Mouse (Mus musculus) ovary, adult 10 weeks (tissue): ENCODE measurements around the gene Med31. TPM values are rescaled to one million over a fixed set of nuclear protein-coding genes. Genes with fewer than 3 reads are reported as not detected.

Experiments used
- polyA plus RNA-seq: library from polyadenylated mRNA; stranded (reverse); fragments of 350-450 nt; fragmentation: Illumina TruSeq; extraction: RNeasy Lipid Tissue Mini Kit (QIAGEN cat#74804); gene quantifications from one replicate; pipeline ENCODE4 v1.2.3, GENCODE M21; 2014

Gene Med31
- 16.0 TPM for polyA plus RNA-seq

DNA sequence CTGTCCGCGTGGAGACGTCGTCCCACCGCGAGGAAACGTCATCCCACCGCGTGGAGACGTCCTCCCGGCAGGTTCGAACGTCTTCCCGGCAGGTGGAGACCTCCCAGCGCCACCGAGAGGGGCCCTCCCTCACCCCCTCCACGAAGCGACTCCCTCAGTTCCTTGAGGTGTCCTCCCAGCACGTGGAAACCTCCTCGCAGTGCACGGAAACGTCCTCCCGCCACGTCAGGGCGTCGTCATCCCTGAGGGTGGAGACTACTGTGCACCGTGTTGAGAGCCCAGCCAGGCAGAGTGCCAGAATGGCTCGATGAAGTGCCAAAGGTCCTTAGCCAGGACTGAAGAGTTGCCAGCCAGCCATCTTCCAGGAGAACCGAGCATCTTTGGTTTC is at the start of gene Med31:
TSS of gene Med31 (minus strand) at position 183 of the 388 bp plus-strand sequence.

DNA sequence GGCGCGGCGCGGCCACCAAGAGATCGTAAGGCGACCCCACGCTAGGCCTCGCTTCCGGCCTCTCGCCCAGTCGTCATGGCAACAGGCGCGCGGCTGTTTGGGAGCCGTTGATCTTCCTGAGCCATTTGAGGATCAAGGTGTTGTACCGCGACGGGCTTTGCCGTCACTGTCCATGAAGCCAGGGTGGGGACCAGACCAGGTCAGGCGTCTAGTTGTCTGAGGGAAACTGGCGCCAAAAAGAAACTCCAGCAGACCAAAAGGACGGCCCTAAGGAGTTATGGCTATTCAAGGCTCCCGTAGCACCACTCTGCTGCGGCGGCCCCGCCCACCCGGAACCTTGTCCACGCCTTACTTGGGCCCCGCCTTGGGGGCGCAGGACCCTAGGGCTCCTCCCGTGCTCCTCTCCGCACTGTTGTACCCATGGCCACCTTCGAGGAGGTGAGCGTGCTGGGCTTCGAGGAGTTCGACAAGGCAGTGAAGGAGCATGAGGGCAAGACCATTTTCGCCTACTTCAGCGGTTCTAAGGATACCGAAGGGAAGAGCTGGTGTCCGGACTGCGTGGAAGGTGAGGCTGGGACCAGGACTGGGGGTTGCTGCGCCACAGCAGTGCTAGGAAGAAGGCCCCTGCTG is 8.1 kb downstream of the Med31 start, which contains the start of the genes 4933427D14Rik and Txndc17:
TSS of gene 4933427D14Rik (minus strand) at position 256 of the 630 bp plus-strand sequence.
TSS of gene Txndc17 (plus strand) at position 344 of the 630 bp plus-strand sequence.

GRCm38 (mm10) chr11:72206341-72207203 is 8.8 kb downstream of the Med31 start, which contains the start of gene Gm43951:
TSS of gene Gm43951 (minus strand) at chr11:72206840.

Other genes with a start within 250 kb of the Med31 start
- gene Aipl1, start 178.1 kb downstream of the Med31 start, polyA plus RNA-seq, result 0.37 TPM
- gene Pimreg, start 173.6 kb downstream of the Med31 start, polyA plus RNA-seq, result 1.1 TPM
- 1.0 TPM for gene Pitpnm3, start 79.8 kb downstream of the Med31 start, polyA plus RNA-seq
- gene Gm43951, start 8.8 kb downstream of the Med31 start, polyA plus RNA-seq, result not detected
- gene 4933427D14Rik, start 8.1 kb downstream of the Med31 start, polyA plus RNA-seq, result 16.2 TPM
- gene Txndc17, start 8.0 kb downstream of the Med31 start, polyA plus RNA-seq, result 130 TPM
- not detected for gene Slc13a5, start 51.6 kb upstream of the Med31 start, polyA plus RNA-seq
- gene Xaf1, start 86.0 kb upstream of the Med31 start, polyA plus RNA-seq, result 31.6 TPM
- gene Fbxo39, start 98.9 kb upstream of the Med31 start, polyA plus RNA-seq, result not detected
- 3.1 TPM for gene Tekt1, start 146.8 kb upstream of the Med31 start, polyA plus RNA-seq
- gene Smtnl2, start 196.1 kb upstream of the Med31 start, polyA plus RNA-seq, result 9.8 TPM
- not detected for gene Ggt6, start 219.9 kb upstream of the Med31 start, polyA plus RNA-seq
- gene Mybbp1a, start 225.8 kb upstream of the Med31 start, polyA plus RNA-seq, result 60.1 TPM